Mouse (Mus musculus): ENCODE data around the gene Gps2.
A peak's percentile ranks its signal among the peaks of the same experiment; 100 is the strongest.
"Not testable (repeated sequence)": the region's sequence is repeated elsewhere in the genome, so short reads cannot be mapped to it uniquely, and the experiment has no call there.

Gene Gps2

DNA sequence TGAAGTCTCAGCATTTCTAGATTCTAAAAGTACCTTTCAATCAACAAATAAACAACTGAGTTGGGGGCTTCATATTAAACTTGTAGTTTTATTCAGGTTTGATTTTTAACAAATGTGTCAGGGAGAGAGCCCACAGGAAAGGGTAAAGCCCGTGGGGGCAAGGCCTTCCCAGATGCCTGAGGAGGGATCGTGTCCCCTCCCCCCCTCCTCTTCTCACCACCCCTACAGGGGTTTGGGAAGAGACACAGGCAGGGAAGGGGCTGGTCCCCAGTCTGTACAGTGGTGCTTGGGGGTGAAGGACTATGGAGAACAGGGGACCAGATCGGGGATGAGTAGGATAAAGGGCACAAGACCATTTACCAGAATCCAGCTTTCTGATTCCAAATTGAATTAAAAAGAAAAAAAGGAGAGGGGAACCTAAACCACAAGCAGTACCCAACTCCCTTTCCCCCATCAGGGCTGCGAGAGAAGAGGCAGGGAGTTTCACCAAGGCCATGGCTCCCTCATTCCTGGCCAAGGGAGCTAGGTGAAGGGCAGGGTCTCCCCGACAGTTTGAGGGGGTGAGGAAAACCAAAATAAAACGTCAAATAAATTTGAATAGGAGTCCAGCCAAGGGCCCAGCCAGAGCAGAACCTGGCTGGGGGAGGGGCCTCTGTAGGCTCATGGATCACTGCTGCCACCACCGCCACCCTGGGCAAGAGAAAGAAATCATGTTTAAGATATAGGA lies 3.1 kb downstream of the Gps2 start:
- DNase-seq (ENCODE audit: low spot score in 2 of 2) = peak in 1 of 2 experiments; percentile 40

DNA sequence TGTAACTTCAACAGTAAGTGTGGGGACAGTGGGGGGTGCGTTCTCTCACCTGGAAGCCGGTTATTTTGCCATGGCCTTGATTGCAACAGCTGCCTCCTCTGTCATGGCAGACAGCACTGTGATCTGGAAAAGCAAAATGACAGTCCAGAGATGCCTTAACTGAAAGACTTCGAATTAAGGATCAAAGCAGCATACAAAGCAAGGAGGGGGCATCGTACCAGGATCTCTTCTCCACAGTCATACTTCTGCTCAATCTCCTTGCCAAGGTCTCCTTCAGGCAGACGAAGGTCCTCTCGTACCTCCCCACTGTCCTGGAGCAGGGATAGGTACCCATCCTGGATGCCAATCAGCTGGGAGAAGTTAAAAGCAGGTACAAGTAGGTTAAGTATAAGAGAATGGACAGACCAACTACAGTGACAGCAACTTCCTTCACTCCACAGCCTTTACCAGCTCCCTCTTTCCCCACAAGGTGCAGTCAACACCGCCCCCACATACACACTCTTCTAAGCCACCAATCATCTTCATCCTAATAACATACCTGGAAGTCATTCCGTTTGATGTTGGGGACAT lies 3.8 kb downstream of the Gps2 start:
- peak in 1 of 2 experiments; percentile 23 for DNase-seq (ENCODE audit: low spot score in 2 of 2)

- DNase-seq (ENCODE audit: low spot score in 2 of 2) = no peak
These were observed 4.4 kb downstream of the Gps2 start for GRCm38 (mm10) chr11:69918118-69918517.

GRCm38 (mm10) chr11:69919053-69919452 lies 5.4 kb downstream of the Gps2 start:
- DNase-seq (ENCODE audit: low spot score in 2 of 2) = peak in 1 of 2 experiments; percentile 31

GRCm38 (mm10) chr11:69919661-69920265 lies 6.1 kb downstream of the Gps2 start:
- DNase-seq (ENCODE audit: low spot score in 2 of 2) = peak; percentile 88 to 94

DNA sequence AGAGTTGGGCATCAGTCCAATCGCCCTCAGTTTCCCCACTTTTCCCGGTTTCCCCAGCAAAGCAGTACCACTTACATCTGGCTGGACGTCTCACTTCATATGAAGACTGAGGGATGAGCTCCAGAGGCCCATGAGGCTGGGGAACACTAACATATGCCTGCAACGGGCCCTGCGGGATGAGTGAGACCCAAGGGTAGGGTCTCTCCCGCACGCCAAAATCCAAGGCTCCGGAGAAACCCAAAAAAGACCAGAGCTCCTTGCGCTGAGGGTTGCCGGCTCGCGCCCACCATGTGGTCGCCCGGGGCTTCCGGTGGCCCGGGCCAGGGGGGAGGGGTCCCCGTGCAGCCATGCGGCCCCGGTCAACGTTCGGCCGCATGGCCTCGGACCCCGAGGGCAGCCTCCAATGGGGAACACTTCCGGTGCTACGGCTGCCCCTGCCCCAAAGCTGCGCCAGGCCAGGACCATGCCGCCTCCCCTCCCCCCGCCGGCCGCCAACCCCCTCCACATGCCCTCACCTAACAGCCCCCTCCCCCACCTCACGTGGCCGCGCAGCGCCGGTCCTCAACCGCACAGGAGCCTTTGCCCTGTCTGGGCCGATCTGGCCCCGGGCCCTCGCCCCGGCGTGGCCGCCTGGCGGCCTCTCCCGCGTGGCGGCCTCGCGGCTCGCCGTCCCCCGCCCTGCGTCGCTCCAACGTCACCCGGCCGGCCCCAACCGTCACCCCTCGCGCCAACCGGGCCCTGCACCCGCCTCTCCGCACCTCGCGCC lies 6.8 kb downstream of the Gps2 start:
- DNase-seq (ENCODE audit: low spot score in 2 of 2) = peak in 1 of 2 experiments; percentile 66

DNA sequence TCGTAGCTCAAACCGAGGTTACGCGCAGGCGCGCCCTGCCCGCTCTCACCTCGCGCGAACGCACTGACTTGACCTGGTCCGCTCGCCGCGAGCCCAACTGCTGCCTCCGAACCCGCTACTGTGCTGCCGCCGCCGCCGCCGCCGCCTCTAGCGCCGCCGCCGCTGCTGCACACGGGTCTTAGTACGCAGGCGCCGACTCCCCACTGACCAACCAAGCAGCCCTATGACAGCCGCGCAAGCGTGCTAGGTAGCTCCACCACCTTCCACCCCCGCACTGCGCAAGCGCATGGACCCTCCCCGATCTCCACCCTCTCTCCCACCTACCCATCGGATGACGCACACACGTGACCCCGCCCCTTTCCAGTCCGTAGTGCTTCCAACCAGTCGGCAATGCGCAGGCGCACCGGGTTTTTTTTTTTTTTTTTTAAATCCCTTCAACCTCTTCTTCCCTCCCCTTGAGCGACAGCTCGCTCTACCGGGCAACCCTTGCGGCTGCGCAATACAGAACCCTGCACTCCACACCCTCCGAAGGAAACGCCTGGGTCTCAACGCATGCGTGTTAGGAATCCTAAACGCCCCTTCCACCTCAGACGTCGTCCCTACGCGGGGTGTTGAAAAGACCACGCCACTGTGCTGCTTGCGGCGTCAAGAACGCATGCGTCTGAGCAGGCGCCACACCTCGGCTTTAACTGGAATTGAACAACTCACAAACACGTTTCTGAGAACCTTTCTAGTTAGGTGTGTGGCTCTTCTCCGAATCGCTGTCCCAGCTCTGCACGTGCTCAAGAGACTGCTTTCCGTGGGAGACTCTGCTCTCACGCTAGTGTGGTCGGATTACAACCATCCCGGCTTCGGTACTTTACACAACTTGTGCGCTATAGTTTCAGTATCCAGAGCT lies 7.7 kb downstream of the Gps2 start, which contains the start of gene Eif5a:
Eif5a (minus strand) TSS at position 845 of the 898 bp plus-strand sequence.
- peak; percentile 100 for DNase-seq (ENCODE audit: low spot score in 2 of 2)

GRCm38 (mm10) chr11:69922012-69922756 lies 8.5 kb downstream of the Gps2 start:
- DNase-seq (ENCODE audit: low spot score in 2 of 2) = no peak

GRCm38 (mm10) chr11:69922796-69923195 lies 9.1 kb downstream of the Gps2 start:
- no peak for DNase-seq (ENCODE audit: low spot score in 2 of 2)

- DNase-seq (ENCODE audit: low spot score in 2 of 2) = no peak
These were observed 13.8 kb downstream of the Gps2 start for GRCm38 (mm10) chr11:69927501-69927900.

GRCm38 (mm10) chr11:69929712-69930111 lies 16.0 kb downstream of the Gps2 start:
- no peak for DNase-seq (ENCODE audit: low spot score in 2 of 2)

DNA sequence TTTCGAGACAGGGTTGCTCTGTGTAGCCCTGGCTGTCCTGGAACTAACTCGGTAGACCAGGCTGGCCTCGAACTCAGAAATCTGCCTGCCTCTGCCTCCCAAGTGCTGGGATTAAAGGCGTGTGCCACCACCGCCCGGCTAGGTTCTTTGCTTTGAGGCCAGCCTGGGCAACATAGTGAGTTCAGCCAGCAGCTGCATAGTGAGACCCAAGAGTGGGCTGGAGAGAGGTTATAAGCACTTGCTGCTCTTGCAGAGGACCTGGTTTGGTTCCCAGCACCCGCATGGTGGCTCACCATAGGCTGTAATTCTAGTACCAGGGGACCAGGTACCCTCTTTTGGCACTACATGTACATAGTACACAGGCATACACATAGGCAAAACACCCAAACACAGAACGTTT lies 16.5 kb downstream of the Gps2 start:
- DNase-seq (ENCODE audit: low spot score in 2 of 2) = not testable (repeated sequence)

DNA sequence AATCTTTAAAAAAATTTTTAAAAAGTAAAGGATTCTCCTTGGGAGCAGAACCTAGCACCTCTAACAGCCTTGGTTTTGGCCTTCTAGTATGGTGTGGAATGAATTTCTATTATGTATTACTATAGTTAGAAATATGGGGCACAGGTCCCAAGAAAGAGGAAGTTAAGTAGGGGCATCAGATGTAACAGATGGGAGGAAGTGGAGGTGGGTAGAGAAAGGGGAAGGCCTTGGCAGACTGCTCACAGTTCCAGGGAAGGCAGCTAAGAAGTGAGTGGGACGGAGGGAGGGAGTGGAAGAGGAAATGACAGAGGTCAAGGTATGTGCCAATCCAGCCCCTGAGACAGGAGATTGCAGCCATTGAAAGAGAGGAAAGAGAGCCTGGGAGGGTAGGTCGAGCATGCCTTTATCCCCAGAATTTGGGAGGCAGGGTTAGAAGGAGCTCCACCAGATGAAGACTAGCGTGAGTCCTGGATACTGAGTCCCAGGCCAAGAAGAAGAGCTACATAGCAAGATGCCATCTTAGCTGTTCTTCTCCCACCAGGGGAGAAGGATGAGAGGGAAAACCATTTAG lies 17.4 kb downstream of the Gps2 start:
- no peak for DNase-seq (ENCODE audit: low spot score in 2 of 2)

DNA sequence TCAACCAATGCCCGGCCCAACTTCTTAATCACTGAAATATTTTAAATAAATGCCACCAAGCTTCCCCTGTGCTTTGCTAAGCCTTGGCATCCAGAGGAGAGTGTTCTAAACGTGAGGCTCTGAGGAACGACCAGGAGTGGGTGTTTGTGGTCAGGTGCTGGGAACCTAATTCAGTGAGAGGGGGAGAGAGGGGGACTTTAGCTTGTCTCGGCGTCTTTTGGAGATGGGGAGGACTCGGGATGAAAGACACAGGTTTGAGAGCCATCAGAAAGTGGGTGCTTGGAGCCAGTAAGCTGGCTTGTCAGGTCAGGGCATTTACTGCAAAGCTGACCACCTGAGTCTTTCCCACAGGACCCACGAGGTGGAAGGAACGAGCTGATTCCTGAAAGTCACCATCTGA lies 18.1 kb downstream of the Gps2 start:
- no peak for DNase-seq (ENCODE audit: low spot score in 2 of 2)

GRCm38 (mm10) chr11:69932254-69932653 lies 18.6 kb downstream of the Gps2 start:
- DNase-seq (ENCODE audit: low spot score in 2 of 2) = peak in 1 of 2 experiments; percentile 52

GRCm38 (mm10) chr11:69933066-69933465 lies 19.4 kb downstream of the Gps2 start:
- DNase-seq (ENCODE audit: low spot score in 2 of 2) = no peak

DNA sequence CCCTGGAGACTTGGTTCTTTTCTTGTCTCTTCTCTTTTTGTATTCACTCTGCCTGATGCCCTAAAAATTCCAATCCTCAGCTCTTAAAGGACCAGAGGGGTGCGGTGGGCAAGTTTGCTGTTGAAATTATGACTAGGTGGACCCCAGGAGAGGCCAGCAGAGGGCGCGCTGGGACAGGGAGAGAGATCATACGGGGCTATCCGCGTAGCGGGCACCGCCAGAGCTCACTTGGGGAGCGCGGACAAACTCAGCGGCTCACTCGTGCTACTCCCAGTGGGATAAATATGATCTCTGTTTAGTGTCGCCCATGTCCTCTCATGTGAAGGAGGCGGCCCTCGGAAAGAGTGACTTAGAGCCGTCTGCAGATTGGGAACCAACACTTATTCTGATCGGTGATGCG lies 20.5 kb downstream of the Gps2 start:
- peak; percentile 97 to 98 for DNase-seq (ENCODE audit: low spot score in 2 of 2)

- peak in 1 of 2 experiments; percentile 22 for DNase-seq (ENCODE audit: low spot score in 2 of 2)
These were observed 21.0 kb downstream of the Gps2 start for GRCm38 (mm10) chr11:69934681-69935080.

GRCm38 (mm10) chr11:69935137-69935879 lies 21.6 kb downstream of the Gps2 start, which contains the start of gene Ybx2:
Gene Ybx2 (plus strand): TSS chr11:69935796.
- peak; percentile 82 to 90 for DNase-seq (ENCODE audit: low spot score in 2 of 2)

All from spleen, postnatal 10 days (tissue).